Mouse (Mus musculus) adrenal gland, adult 2 months (tissue): ENCODE results near the gene Rps6ka4. TPM values are rescaled to one million over a fixed set of nuclear protein-coding genes. Genes with fewer than 3 reads are reported as not detected.

ENCODE experiments used
- DNase-seq: peaks from one replicate; pipeline ENCODE4 v3.0.0; 2021
- polyA plus RNA-seq: library from polyadenylated mRNA; depleted of rRNA; stranded (reverse); fragments of >200 nt; gene quantifications from 2 replicates; pipeline ENCODE4 v1.2.3, GENCODE M21; 2012
- total RNA-seq, 2 experiments: library from RNA; stranded (reverse); gene quantifications; 2 replicates each; pipeline ENCODE4 v1.2.3; 2021

The Rps6ka4 gene
- total and polyA plus RNA-seq, 3 experiments = 18.1 to 48.2 (median 32.3) TPM

- DNase-seq = no peak
Observed at GRCm38 (mm10) chr19:6851497-6851896, 11.1 kb upstream of the Rps6ka4 start.

GRCm38 (mm10) chr19:6849506-6850068 is 9.2 kb upstream of the Rps6ka4 start:
- no peak for DNase-seq

- no peak for DNase-seq
Observed at GRCm38 (mm10) chr19:6847841-6848517, 7.5 kb upstream of the Rps6ka4 start.

- no peak for DNase-seq
Observed at GRCm38 (mm10) chr19:6846050-6846449, 5.6 kb upstream of the Rps6ka4 start.

- peak; percentile 75 for DNase-seq
Observed at GRCm38 (mm10) chr19:6842353-6842752, 1.9 kb upstream of the Rps6ka4 start.

- DNase-seq = no peak
Observed at GRCm38 (mm10) chr19:6841292-6841597, 809 bp upstream of the Rps6ka4 start.

GRCm38 (mm10) chr19:6839615-6840474 is 591 bp downstream of the Rps6ka4 start:
- peak; percentile 71 for DNase-seq

GRCm38 (mm10) chr19:6832363-6832762 is 8.1 kb downstream of the Rps6ka4 start:
- no peak for DNase-seq

GRCm38 (mm10) chr19:6831331-6831730 is 9.1 kb downstream of the Rps6ka4 start:
- no peak for DNase-seq

- no peak for DNase-seq
Observed at GRCm38 (mm10) chr19:6830556-6831316, 9.7 kb downstream of the Rps6ka4 start.

GRCm38 (mm10) chr19:6829870-6830555 is 10.4 kb downstream of the Rps6ka4 start:
- no peak for DNase-seq

GRCm38 (mm10) chr19:6829069-6829468 is 11.4 kb downstream of the Rps6ka4 start:
- no peak for DNase-seq

- DNase-seq = no peak
Observed at GRCm38 (mm10) chr19:6826601-6827000, 13.8 kb downstream of the Rps6ka4 start.

GRCm38 (mm10) chr19:6825384-6825783 is 15.1 kb downstream of the Rps6ka4 start:
- DNase-seq = no peak

- DNase-seq = no peak
Observed at GRCm38 (mm10) chr19:6820538-6821195, 19.8 kb downstream of the Rps6ka4 start.

GRCm38 (mm10) chr19:6819143-6819827 is 21.2 kb downstream of the Rps6ka4 start:
- DNase-seq = no peak

GRCm38 (mm10) chr19:6814958-6815357 is 25.5 kb downstream of the Rps6ka4 start:
- no peak for DNase-seq

GRCm38 (mm10) chr19:6814366-6814765 is 26.1 kb downstream of the Rps6ka4 start:
- DNase-seq = no peak
